Mouse (Mus musculus) cerebellum, adult 8-10 months (tissue): ENCODE results near the gene Fam107b.
"Not testable (repeated sequence)": the region's sequence is repeated elsewhere in the genome, so short reads cannot be mapped to it uniquely, and the experiment has no call there.

Experiments used
- DNase-seq: peaks from one replicate; pipeline ENCODE4 v3.0.0; 2022

Gene Fam107b

DNA sequence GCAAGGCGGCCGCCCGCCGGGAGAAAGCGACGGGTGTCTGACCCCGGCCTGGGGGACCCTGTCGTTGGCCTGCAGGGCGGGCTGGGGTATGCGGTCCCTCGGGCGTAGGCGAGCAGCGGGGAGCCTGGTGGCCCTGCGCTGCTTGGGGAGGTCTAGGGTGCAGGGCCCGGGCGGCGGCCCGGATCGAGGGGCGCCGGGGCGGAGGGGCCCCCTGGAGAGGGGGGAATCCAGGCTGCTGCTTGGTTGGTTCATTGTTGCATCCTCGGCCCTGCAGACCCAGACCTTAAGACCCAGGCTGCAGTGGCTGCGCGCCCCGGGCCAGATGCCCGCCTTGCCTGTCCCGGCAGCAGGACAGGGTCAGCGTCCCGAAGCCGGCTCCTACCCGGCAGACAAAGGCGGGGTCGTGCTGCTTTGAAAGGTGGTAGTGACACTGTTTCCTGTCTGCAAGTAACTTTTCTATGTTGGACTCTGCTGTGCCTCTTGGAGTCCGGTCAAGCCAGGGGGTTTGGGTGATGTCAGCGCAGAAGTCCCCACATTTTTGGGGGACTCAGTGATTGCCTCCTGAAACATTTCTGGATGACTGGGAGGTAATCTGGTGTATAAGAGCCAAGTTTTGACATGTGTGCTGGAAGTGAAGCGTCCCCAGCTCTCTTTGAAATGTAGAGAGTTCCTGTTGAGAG lies 143.5 kb downstream of the Fam107b start:
- DNase-seq, result peak; percentile 42

DNA sequence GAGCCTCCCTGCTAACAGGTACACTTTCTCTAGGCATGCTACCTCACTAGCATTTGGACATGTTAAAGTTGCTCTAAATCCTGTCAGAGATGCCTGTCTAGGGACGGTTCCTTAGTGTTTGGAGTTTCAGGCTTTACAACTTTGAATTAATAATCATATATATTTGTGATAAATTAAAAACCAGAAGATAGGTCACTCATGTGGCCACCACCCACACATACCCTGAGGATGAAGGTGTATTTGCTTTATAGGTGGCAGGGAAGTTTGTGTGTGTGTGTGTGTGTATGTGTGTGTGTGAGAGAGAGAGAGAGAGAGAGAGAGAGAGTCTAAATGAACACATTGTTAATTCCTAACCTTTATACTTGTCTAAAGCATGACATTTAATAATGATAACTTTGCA lies 144.2 kb downstream of the Fam107b start:
- DNase-seq, result no peak

DNA sequence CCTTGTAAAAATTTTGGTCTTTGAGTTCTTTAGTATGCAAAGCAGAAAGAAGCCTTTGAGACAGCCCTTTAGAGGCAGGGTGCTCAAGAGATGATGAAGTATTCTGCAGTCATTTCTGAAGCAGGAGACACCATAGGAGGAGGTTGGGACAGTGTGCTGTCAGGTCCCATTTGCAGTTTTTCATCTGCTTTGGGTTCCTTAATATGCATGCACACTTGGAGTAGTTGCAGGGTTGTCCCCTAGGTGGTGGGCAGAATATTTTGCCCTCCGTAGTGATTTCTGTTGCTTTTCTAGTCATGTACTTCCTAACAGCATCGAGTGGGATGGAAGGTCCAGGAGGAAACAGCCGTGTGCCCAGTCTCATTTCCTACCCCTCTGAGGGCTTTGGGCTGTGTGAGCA lies 145.1 kb downstream of the Fam107b start:
- DNase-seq, result no peak

DNA sequence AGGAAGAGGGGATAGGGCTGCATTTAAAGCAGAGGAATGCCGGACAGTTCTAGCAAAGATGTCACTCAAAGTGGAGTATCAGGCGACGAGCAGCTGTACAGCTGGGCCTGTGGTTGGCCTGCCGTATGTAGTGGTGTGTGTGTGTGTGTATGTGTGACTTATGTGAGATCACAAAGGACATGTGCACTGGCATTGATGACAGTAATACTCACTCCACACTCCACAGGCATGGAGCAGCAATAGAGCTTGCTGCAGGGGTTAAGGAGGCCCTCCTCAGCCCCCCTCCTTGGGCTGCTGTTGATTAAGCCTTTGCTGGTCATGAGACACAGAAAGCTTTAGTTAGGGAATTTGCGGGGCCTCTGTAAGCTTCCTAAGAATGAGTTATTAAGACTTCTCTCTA lies 147.0 kb downstream of the Fam107b start:
- DNase-seq, result no peak

DNA sequence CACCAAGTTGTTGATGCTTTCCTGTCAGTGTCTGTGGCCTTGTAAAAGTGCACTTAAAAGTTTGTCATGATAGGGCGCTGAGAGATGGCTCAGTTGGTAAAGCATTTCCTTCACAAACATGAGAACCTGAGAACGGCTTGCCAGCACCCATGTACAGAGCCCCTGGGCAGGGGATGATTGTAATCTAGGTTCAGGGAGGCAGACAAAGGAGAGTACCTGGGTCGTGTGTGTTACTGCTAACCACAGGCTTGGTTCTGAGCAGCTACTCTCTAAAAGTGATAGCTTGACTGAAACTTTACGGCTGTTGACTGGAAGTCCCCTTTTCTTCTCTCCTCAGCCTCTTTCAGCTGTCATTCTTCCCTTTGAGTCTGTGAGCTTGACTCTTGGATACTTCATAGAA lies 147.6 kb downstream of the Fam107b start:
- DNase-seq, result no peak

DNA sequence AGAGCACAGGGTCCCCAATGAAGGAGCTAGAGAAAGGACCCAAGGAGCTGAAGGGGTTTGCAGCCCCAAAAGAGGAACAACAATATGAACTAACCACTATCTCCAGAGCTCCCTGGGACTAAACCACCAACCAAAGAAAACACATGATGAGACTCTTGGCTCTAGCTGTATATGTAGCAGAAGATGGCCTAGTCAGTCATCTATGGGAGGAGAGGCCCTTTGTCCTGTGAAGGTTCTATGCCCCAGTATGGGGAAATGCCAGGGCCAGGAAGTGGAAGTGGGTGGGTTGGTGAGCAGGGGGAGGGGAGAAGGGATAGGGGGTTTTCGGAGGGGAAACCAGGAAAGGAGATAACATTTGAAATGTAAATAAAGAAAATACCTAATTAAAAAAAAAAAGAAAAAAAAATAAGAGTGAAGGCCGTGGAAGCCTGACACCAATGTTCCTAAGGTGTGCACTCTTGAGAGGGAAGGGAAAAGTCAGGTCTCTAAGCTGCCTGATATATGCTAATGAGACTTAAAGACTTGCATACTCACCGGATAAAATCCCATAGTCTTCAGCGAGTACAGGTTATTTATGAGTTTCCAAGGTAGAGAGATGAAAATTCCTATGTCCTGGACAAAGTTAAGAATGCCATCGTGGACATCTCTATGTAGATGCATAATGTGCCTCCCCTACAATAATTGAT lies 149.3 kb downstream of the Fam107b start:
- not testable (repeated sequence) for DNase-seq

DNA sequence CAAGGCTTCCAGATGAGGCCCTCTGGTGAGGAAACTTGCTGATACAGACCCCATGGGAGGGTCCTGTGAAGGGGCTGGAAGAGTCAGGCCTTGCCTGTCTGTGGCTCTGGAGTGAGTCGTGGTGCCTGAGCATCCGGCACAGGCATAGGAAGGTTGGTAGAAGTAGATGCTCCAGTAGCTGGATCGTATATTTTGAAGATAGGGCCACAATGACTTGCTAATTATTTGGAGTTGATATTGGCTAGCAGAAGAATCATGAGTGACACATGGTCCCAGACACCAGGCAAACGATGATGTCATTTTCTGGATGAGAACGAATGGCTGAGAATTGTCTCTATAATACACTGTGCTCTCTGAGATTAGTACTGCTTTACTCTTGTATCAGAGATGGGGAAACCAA lies 150.8 kb downstream of the Fam107b start:
- DNase-seq, result no peak

DNA sequence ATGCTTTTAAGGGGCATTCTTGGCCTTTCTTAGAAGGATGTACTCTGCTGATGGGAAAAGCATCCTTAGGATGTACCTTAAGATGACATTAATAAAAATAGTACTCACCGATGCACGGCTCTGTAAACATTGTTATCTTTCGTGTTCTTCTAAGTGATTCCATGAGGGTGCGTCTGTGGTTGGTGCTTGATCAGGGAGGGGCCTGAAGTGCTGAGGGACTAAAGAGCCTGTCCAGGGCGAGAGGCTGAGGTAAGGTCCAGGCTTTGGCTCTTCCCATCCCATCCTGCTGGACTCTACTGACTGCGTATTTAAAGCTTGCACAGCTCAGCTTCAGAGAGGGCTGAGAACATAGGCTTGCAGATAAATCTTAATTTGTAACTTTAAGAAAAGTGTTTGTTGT lies 151.7 kb downstream of the Fam107b start:
- no peak for DNase-seq

DNA sequence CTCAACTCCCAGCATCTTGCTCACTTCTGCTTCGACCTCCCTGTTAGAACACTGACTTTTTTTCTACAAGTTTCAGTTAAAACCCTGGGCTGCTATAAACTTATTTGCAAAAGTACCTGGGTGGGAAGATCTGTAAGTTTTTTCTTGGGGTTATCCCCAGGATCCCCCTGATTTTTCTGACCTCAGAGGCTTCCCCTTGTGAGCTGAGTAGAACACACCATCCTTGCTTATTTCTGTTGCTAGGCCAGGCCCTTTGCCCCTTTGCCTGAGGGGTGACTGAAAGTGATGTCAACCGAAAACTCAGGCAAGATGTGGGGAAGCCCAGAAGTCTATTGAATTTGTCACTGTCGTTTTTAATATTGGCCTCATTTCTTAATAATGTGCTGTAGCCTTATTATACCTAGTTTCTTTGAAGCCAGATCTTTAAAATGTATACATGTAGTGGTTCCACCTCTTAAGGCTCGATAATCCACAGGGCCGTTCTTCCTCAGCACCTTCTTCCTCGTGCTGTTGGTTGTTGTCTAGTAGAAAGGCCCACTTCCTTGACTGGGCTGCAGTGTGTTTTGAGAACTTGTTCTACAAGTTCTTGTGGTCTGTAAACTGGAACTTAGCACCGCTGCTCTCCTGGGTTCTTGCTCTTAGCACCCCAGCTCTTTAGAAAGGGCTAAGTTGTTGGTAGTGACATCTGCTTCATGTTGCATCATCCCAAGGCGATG lies 153.3 kb downstream of the Fam107b start:
- DNase-seq, result no peak

DNA sequence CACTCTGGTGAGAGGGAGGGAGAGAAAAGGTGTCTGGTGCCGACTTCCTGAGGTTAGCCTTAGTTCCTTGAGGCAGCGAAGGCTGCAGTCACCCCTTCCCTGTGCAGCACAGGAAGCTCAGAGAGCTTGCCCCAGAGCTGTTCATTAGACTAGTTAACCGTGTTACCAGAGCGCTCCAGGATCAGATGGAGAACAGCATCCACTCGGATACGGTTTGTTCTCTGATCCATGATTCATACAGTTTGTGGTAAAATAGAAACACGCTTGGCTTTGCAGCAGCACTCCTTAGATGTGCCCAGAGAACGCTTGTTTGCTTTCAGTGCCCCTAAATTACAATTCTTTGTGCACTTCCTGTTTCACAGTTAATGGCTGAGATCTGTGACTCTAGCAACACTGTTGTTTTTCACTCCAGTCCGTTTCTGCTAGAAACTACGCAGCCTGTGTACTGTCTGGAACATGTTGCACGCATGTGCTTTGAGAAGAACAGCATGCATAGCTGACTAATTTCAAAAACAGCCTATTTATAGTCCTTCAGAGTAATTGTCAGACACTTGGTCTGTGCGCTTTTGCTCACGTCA lies 156.3 kb downstream of the Fam107b start:
- no peak for DNase-seq

DNA sequence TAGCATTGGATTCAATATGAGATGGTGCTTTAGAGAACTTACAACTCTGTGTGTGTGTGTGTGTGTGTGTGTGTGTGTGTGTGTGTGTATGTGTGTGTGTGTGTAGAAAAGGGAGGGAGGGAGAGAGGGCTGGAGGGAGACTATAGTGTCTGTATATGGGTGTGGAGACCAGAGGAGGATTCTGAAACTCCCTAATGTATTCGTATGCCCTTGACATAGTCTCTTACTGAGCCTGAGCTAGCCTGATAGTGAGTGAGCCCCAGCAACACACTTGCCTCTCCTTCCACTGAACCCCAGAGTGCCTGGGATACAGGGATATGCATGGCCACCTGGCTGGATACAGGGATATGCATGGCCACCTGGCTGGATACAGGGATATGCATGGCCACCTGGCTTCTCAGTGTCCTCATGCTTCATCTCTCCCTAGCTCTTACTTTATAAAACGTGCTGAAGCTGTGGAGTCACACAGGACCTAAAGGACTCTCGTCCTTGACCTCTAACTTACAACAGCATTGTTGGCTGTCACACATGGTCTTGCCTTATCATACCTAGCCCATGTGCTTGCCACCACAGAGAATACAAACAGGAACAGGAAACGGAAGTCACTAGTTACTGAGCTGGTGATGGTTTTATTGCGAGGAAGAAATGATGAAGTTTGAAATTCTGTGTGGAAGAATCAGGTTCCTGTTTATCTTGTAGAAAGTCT lies 157.1 kb downstream of the Fam107b start:
- DNase-seq, result no peak

DNA sequence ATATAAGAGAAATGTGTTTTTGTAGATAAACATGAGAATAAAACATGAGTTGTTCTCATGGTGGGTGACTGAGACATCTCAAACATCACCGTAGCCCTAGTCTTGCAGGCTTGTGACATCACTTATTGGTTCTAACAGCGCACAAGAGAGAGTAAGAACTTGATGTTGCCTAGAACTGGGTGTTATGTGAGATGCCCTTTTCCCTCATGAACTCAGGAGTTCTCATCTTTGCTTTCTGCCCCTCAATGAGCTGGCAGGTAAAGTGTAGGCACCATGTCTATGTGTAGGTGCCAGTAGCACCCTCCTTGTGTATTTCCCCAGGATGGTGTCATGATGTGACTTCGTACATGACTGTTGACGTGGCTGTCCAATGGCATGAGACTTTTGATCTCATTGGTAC lies 157.8 kb downstream of the Fam107b start:
- DNase-seq, result no peak

DNA sequence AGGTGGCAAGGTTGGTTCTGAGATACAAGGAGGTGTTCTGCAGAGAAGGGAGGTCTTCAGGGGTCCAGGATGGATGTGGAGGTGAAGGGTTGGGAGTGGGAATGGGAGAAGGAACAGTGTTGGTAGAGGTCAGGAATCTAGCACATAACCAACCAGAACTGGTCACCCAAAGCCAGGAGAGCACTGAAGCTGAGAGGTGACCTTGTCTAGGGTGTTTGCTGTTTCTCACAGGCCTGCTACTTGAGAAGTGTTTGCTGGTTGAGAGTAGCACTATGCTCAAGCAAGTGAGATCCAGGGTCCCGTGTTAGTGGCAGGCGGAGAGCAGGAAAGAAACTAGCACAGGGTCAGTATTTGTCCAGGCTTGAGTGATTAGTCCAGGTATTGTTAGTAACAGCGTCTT lies 159.3 kb downstream of the Fam107b start:
- no peak for DNase-seq

DNA sequence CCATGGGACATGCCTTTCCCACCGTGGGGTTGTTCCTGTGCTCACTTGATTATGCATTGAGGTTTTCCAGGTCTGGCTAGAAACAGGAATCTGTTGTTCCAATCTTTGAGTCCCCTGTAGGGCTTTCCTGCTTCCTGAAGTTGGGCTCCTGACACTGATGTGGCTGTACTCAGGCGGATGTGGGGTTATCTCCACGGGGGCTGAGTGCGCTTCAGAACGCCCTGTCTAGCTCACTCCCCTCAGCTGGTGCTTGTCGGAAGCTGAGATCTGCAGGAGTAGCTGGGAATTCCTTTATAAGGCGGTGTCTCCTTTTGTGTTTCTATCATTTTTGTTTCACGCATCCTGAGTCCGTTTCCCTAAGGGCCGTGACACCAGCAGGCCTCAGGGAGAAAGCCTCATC lies 160.5 kb downstream of the Fam107b start:
- no peak for DNase-seq

DNA sequence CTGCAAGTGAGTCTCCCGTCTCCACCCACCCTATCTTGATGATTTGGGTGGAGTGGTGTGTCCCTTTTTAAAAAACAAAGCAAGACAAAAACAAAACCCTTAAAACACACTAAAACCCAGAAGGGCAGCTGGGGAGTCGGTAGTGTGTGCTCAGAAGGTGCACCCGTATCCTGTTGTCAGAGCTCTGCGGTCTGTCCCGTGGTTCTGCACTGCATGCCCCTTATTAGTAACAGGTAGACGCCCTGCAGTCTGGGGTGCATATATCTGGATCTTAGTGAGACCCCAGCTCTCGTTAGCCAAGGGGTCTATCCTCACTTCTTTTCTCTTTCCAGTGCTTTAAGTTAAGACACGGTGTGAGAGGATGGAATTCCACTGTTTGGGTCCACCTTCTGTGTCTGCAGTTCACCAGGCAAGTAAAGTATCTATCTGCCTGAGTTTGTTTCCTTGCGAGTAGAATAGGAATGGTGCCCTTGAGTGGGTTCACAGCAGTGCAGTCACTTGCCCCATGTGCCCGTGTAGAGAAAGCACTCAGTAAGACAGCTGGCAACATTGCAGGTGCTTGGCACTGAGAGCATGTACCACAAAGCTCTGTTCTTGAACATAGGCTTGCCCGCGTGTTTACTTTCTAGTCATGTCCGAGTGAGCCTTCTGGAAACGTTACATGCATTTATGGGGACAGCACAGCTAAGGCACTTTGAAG lies 161.2 kb downstream of the Fam107b start:
- DNase-seq, result no peak

DNA sequence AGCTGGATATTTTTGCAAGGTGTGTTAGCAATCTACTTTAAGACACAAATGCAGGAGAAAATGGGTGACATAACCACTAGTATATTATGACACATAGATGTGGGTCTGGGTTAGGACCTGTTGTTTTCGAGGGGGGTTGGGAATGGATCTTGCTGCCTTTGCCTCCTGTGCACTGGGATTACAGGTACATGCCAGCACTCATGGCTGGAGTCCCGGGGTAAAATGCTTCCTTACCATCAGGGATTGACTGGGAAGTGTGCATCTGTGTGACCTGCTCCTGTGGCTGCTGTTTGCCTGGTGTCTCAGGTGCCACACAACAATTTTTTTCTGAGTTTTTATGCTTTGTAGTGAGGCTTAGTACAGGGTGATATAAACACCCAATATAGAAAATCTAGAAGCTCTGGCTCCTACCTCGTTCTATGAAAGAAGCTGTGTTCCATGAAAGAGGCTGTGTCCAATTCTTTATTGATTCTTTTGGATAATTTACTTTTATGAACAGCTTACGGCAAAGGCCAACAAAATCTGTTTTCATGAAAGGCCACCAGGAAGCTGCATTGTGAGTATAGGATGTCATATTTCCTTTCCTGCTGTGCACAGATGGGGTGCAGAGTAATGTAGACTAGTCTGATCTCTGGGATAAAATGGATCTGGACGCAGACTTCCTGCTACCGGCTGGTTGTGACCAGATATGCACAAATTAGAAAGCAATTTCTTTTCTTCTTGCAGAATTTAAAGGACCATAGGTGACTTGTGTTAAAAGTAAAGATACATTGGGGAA lies 167.8 kb downstream of the Fam107b start:
- DNase-seq, result no peak

DNA sequence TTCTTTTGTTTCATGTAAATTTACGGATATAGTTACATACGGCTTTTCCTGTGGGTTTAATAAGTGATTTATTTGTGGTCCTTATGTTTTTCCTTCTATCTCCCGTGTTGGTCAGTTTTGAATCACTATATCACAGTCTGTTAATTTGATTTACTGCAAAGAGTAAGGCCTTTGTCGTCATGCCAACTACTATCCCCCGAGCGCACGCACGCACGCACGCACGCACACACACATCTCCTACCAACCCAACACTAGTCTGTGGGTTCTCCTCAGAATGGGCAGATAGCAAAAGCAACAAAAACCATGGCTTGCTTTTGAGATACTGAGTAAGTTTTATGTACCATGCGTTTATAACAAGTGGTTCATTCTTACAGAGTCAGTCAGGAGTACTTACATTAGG lies 168.4 kb downstream of the Fam107b start:
- DNase-seq, result no peak

DNA sequence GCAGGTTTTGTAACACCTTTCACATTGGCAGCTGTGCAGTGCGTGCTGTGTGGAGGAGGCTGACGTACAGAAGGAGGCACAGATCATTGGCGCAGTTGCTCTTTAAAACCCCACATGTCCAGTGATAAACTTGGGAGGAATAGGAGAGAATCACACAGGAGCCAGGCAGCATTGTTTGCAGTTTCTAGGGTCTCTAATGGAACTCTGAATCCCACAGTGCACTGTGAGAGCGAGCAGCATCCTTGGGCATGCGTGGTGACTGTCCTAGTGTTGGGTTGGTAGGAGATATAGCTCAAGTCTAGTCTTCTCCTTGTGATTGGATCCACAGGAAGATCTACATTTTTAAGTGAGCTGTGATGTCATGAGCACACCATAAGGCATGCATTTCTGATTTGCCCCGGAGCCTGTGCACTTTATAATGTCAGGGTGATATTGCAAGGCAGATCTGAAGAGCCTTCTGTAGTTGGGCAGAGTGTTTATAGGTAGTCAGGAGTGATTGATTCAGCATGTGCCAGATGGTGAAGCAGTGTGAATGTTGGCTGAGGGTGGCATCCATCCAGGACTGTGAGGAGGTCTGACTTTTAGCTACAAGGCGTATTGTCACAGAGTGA lies 169.2 kb downstream of the Fam107b start:
- peak; percentile 89 for DNase-seq

DNA sequence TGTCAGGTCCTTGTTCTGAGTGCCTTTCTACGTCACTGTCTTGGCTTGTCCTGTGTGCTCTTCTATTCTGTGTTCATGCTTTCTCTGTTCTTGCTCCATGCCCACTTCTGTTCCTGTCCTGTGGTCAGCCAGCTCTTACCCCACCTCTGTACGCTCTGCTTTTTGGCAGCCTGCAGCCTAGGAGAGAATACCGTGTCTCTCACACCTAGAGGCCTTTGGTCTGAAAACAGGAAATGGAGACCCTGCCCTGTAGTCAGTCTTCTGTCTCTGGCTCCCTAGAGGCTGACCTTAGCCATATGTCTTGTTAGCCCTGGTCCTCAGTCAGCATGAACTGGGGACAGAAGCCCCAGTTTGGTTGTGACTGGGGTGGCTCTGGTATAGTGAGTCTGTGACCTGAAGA lies 170.0 kb downstream of the Fam107b start:
- no peak for DNase-seq

DNA sequence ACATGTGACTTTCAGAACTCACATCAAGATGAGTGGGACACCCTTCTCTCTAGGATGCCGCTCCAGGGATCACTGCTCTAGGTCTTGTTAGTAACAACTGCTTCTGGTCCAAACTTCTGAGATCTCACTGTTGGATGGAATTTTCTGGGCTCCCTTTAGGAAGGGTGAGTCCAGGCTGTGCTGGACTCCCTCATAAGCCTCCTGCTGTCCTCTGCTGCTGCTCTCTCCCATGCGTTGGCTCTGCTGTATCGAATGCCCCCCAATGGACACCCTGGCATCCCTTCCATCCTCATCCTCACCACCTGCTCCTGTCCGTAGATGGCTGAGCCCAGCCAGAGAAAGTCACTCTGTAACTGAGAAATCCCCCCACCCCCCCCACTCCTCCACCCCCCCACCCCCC lies 170.4 kb downstream of the Fam107b start:
- DNase-seq, result no peak

DNA sequence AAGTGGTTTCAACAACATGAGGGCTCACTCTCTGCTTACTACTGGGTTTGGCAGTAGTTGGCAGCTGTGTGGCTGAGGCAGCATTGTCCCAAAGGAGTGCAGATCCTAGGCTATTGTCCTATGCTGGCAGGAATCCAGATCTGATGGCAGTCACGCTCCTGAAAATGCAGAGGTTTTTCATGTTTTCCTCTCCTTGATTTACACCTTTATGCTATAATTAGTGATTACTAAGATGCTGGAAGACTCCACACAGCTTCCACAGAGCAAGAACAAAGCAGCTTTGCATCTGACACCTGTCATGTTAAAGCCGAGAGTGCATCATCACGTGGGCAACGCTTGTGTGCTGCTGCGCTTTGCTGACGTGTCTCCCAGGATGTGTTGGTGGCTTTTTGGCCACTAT lies 172.2 kb downstream of the Fam107b start:
- DNase-seq, result no peak
